Mouse (Mus musculus) myocyte (in vitro differentiated cells): Measurements from ENCODE around the gene Rbm42.

Experiments
- E2F4 ChIP-seq: IDR thresholded peaks from one replicate; pipeline ENCODE4 v1.6.1; 2011; ENCODE audit warnings: mild to moderate bottlenecking, control low read depth, moderate library complexity; ENCODE audit not compliant: insufficient read depth
- MAX ChIP-seq: IDR thresholded peaks from one replicate; pipeline ENCODE4 v1.6.1; 2011; ENCODE audit warnings: low read depth, mild to moderate bottlenecking, control low read depth
- MYOD1 ChIP-seq, 3 experiments: IDR thresholded peaks; one replicate each; pipeline ENCODE4 v1.6.1; 2011; ENCODE audit warnings: control low read depth in 2 of 3, low read depth in 2 of 3, mild to moderate bottlenecking in 2 of 3, moderate library complexity in 1 of 3; ENCODE audit not compliant: insufficient read length in 2 of 3, control insufficient read depth in 1 of 3
- MYOG ChIP-seq, 3 experiments: IDR thresholded peaks; one replicate each; pipeline ENCODE4 v1.6.1; 2011; ENCODE audit warnings: control low read depth in 2 of 3, low read depth in 2 of 3, mild to moderate bottlenecking in 2 of 3; ENCODE audit not compliant: insufficient read length in 2 of 3, control insufficient read depth in 1 of 3, insufficient read depth in 1 of 3
- POLR2A ChIP-seq: IDR thresholded peaks from one replicate; pipeline ENCODE4 v1.6.1; 2011; ENCODE audit warnings: low read depth, mild to moderate bottlenecking, control low read depth, moderate library complexity; ENCODE audit not compliant: insufficient read length
- REST ChIP-seq: IDR thresholded peaks from one replicate; pipeline ENCODE4 v1.6.1; 2011; ENCODE audit warnings: mild to moderate bottlenecking, control low read depth, moderate library complexity; ENCODE audit not compliant: insufficient read depth, insufficient read length
- USF1 ChIP-seq: IDR thresholded peaks from one replicate; pipeline ENCODE4 v1.6.1; 2011; ENCODE audit warnings: low read depth, mild to moderate bottlenecking, control low read depth, moderate library complexity

DNA sequence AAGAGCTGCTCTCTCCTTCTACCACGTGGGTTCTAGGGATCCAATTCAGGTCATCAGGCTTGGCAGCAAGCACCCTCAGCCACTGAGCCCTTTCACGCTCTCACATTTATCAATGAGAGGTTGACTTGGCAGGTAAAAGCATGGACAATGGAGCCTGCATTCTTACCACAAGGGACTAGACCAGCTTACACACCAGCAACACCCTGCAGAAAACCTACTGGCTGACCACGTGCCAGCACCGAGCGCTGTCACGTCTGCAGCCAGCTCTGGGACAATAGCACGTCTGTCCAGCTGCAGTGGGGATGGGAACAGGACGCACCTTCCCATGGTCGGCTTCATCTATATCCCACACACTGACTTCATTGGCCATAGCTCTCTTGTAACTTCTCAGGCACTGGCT is 31.5 kb downstream of the Rbm42 start:
- no peak for TF ChIP-seq MYOD1 (IDR thresholded peaks at IDR 0.05; ENCODE audit: control insufficient read depth in 1 of 3, insufficient read length in 2 of 3, low read depth in 2 of 3)
- TF ChIP-seq MAX: no peak
- TF ChIP-seq POLR2A: no peak
- no peak for TF ChIP-seq MYOG (IDR thresholded peaks at IDR 0.05; ENCODE audit: control insufficient read depth in 1 of 3, insufficient read depth in 1 of 3, insufficient read length in 2 of 3, low read depth in 2 of 3)
- TF ChIP-seq USF1: no peak
- no peak for TF ChIP-seq REST
- TF ChIP-seq E2F4: no peak
